Mouse (Mus musculus) yolk sac, embryonic 10.5 days (tissue): ENCODE data around the gene Pcyox1.

ENCODE experiments used
- DNase-seq: peaks from one replicate; pipeline ENCODE4 v3.0.0-alpha.2; 2017; ENCODE audit warnings: low spot score

Gene Pcyox1

DNA sequence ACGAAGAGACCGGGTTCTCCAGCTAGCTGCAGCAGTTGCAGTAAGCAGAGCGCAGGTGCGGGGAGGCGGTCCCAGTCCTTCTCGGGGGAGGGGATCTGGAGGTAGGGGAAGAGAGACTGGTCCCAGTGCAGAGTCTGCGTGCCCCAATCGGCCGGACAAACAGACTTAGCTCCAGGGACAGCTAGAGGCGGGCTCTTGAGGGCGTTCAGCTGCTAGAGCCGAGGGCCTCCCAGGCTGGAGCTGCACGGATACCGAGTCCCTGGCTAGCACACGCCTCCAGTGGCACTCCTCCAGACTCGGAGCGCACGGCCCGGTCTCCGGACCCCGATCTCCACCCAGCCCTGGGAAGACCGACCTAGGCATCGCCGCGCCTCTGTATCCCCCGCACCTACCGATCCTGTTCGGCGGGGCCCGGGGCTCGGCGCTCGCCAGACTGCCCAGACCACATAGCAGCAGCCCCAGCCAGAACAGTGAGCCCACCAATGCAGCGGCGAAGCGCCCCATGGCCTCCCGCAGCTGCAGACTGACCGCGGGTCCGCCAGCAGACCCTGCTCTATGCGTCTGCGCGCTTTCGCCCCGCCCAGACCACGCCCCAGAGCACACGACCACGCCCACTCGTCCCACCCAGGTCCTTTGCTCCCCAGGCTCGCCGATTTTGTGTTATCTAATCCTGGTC is at the start of gene Pcyox1:
Gene Pcyox1 (minus strand): TSS at position 574 of the 676 bp plus-strand sequence.
- peak; percentile 92 for DNase-seq

DNA sequence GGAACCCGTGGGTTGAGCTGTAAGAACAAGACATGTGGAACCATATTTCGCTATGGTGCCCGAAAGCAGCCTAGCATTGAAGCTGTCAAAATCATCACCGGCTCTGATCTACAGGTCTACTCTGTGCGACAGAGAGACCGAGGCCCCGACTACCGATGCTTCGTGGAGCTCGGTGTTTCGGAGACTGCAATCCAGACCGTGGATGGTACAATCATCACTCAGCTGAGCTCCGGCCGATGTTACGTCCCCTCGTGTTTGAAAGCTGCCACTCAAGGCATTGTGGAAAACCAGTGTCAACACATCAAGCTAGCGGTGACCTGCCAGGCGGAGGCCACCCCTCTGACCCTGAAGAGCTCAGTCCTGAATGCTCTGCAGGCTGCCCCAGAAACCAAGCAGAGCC is 48.6 kb upstream of the Pcyox1 start:
- no peak for DNase-seq

DNA sequence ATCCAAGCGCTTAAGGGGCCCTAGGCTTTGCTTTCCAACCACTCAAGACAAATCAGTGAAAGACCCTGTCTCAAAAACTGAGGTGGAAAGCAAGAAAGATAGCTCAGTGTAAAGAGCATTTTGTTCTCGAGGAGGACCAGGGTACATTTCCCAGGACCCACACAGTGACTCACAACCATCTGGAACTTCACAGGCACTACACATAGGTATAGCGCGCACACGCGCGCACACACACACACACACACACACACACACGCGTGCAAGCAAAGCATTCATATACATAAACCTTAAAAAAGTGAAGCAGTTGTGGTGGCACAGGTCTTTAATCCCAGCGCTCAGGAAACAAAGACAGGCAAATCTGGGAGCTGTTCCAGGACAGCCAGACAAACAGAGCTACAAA is 44.6 kb upstream of the Pcyox1 start:
- DNase-seq: no peak

DNA sequence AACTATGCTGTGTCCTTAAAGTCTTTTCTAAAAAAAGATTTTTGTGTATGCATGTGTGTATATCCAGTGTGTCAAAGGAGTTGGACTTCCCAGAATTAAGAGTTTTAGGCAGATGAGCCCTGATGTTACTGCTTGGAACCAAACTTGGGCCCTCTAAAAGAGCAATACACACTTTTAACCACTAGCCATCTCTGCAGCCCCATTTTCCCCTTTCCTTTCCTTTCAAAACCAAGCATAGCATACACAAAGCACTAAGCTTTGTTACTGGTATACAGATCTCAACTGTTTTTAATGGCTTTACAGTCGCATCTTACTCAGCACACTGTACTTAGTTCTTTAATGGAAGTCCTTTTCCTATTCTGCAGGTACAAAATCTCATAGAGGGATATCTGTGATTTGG is 42.6 kb upstream of the Pcyox1 start:
- DNase-seq: no peak

DNA sequence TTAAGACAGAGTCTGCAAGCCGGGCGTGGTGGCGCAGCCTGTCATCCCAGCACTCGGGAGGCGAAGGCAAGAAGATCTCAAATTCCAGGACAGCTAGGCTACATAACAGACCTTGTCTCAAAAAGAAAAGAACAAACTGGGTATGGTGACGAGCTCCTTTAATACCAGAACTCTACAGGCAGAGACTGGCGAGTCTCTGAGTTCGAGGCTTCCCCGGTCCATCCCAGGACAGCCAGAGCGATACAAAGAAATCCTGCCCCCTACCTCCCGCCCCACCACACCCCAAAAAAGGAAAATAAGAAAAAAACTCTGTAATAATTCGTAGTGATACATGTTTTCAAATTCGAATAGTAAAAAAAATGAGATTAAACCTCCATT is 42.2 kb upstream of the Pcyox1 start:
- no peak for DNase-seq

DNA sequence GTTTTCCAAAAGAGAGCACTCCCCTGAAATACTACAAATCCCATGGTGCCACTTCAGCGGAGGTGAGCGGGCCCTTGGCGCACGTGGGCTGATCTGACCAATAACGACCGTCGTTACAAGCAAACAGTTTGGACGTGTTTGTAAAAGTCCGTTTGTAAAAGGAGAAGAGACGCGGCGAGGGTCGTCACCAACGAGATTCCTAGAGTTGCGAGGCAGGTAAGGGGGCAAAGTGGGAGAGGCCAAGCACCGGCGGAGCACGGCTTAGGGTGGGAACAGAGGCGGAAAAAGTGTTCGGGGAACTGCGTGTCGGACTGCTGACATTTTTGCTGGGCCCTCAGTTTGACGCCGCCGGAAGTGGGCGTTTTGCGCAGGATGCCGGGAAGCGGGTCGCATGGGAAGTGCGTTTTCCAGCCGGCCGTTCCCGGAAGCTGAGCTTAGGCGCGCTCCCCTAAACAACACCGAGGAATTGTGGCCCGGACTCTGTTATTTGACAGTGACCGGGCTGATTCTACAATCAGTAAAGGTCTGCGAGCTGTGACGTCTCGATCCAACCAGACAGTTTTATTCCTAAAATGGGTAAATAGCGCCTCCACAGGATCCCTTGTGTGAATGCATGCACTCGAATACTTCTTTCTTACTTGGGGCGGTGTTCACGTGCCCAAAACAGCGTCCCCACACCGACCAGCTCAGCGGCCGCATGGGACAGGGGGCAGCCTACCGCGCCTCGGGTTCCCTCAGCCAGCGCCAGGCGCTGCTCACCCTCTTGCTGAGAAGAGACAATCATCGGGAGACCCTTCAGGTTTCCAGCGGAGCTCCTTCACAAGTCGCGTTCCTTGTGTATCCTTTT is 41.5 kb upstream of the Pcyox1 start, which contains the start of gene C87436:
Gene C87436 (plus strand): TSS at position 103 of the 847 bp plus-strand sequence.
- peak; percentile 97 for DNase-seq

DNA sequence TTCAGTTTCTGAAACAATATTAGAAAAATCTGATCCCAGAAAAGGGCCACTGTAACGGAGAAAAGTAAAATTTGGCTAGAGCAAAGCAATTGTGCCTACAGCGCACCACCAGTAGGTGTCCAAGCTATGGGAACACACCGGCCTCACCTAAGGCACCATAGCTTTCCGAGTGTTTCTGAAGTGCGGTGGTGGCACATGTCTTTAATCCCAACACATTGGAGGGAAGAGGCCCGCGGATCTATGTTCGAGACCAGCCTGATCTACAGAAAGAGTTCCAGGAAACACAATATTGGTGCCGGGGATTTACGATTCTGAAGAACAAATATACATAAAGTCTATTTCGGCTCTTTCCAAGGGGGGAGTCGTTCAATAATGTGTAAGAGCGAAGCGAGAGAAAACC is 40.8 kb upstream of the Pcyox1 start:
- DNase-seq: peak; percentile 69

DNA sequence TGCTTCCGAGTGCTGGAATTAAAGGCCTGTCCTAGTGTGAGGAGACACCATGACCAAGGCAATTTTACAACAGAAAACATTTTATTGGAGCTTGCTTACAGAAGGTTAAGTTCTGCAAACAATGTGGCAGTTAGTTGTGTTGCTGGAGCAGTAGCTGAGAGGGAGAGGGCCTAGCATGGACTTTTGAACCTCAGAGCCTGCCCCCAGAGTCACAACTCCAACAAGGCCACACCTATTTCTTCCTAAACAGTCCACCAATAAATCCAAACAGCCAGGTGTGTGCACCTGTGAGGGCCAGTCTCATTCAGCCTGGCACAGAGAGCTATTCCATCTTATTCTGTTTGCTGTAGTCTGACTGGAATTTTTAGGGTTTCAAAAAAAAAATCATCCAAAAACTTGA is 36.7 kb upstream of the Pcyox1 start:
- peak; percentile 56 for DNase-seq

DNA sequence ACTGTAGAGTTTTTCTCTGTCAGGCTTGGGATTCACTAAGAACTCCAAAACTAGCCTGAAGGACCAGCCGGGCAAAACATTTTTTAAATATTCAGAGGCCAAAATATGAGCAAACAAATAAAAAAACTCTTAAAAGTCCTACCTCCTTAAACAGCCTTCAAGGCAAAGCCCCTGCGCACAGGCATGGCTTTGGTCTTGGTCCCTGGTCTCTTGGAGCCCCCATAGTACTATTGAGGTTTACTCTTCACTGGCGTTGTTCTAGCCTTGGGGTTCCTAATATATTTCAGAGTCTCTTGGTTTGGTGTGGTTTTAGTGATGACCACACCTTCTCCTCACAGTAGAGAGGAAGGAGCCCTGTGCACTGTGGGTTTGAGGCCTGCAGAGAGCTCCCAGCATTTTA is 34.6 kb upstream of the Pcyox1 start:
- DNase-seq: no peak

DNA sequence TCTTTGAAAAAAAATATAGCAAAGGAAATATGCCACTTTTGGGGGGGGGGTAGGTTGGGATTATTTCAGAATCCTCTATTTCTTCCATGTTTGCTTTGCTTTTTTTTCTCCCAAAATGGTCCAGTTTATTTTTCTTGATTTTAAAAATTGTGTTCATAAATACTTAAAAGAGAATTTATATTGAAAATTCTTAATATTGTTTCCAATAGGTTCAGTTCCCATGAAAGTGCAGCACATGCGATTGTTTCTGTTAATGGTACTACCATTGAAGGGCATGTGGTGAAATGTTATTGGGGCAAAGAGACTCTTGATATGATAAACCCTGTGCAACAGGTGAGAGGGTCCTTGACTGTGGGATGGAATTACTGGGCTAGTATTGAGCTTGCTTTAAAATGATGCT is 29.4 kb upstream of the Pcyox1 start, which contains the start of gene Gm44790:
Gene Gm44790 (plus strand): TSS at position 301 of the 400 bp plus-strand sequence.
- no peak for DNase-seq

DNA sequence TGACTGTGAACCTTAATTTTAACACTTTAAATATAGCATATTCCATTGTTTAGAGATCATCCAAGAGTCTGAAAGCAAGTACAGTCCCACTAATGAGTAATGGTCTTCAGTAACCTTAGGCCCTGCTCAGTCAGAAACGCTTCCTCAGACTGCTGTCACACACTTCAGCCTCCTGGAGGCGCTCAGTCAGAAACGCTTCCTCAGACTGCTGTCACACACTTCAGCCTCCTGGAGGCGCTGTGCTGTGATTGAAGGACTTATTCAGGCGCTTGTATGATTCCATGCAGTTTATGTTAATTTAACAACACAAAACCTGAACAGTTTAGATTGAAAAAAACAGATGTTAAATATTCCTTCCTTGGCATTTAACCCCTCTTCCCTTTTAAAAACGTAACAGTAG is 23.5 kb upstream of the Pcyox1 start:
- DNase-seq: no peak

DNA sequence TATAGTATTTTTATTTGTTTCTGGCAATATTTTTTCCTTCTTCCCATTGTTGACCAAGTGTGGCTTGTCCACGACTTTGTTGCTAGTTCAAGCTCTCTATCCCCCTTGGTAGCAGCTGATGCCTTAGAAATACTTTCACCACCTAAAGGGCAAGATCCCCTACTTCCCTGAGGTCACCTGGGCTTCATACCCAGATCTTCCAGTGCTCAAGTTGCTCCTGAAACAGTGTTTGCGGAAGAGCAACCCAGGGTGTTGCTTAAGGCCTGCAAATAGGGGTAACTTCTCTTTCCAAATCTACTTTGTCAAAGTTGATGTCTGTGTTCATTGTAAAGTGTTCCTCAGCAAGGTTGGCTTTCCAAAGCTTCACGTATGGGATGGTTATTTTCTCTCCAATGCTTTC is 22.3 kb upstream of the Pcyox1 start:
- no peak for DNase-seq

DNA sequence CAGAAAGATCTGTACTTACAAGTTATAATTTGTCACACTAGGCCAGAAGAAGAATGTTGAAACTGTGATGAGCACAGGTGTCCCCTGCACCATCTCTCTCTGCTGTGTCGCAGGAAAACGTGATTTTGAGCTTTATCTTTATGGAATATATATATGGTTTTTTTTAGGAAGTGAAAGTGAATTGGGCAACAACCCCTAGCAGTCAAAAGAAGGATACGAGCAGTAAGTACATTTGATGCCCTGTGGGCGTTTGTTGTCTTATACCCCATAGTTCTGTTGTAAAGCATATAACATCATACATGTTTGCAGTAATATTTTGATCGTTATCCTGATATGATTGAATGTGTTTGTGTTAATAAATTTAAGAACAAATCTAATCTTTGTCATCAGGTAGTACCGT is 21.8 kb upstream of the Pcyox1 start:
- no peak for DNase-seq

DNA sequence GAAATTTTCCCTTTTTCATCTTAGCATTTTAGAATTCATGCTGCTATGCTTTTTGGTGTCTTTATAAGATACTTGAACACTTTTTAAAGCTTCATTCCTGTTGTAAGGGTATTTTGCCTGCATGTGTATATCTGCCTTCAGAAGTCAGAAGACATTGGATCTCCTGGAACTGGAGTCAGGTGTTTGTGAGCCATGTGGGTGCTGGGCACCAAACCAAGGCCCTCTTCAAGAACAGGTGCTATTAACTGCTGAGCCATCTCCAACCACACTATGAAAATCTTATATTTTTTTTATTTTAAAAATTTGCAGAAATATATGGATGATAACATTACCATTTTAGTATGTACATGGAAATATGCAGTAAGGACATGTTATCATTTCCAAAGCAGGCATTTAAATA is 9.4 kb upstream of the Pcyox1 start:
- DNase-seq: no peak

DNA sequence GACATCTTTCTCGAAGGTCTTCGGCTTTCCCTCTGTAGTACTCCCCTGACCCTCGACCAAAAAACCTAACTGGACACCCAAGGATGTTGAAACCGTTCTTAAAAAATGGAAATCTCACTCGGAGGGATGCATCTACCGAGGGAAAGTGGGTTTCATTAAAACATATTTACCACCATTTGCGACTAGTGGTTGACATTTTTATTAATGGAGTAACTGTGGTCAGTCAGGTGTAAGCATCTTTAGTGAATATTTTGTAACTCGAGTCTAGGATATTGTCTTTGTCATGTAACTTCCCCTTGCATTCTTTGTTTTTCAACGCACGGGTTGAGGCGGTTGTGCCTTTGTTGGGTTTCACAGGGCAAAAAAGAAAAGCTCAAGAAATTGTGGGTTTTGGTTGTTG is 8.0 kb upstream of the Pcyox1 start:
- DNase-seq: no peak

DNA sequence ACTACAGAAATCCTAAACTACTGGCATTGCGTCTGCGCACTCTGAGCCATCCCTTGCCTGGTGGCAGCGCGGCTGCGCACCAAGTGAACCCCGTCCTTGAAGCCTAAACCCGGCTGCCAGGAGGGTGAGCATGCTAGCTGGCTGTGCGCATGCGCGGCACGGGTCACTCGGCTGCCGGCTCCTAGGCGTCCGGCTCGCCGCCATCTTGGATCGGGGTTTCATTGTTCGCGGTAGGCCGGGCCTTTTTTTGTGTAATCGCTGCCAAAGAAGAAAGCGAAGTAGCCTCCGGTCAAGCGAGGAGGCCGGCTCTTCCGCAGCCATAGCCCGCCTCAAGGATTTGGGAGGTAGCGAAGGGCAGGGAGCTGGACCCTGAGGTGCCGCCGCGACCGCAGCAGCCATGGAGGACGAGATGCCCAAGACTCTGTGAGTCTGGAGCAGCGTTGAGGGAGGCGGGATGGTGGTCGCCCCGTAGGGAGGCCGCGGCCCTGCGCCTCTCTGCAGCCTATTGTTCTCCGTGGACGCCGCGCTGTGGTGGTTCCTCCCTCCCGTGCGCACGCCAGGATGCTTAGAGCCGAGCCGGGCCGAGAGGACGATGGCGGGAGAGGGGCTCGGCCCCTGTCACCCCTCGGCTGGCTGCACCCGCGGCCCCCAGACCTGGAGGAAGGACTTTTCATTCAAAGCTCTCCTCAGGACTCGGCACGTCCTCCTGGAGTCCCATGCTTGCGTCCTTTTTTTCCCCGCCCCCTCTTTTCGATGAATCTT is 7.3 kb upstream of the Pcyox1 start, which contains the start of gene Tia1:
Gene Tia1 (plus strand): TSS at position 120 of the 762 bp plus-strand sequence.
- peak; percentile 97 for DNase-seq

DNA sequence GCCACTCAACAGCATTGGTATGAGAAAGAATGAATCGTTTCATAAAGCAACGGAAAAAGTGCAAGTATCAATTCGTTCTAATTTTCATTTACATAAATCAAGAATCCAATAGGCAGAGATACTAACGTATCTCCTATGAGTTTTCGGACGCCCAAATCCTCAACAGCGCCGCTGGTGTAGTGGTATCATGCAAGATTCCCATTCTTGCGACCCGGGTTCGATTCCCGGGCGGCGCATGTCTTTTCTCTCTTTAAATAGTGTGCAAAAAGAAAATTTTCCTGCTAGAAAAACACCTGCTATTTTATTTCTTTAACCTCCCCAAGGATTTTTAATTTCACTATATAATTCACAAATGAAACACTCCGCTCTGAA is 6.8 kb upstream of the Pcyox1 start:
- DNase-seq: no peak

DNA sequence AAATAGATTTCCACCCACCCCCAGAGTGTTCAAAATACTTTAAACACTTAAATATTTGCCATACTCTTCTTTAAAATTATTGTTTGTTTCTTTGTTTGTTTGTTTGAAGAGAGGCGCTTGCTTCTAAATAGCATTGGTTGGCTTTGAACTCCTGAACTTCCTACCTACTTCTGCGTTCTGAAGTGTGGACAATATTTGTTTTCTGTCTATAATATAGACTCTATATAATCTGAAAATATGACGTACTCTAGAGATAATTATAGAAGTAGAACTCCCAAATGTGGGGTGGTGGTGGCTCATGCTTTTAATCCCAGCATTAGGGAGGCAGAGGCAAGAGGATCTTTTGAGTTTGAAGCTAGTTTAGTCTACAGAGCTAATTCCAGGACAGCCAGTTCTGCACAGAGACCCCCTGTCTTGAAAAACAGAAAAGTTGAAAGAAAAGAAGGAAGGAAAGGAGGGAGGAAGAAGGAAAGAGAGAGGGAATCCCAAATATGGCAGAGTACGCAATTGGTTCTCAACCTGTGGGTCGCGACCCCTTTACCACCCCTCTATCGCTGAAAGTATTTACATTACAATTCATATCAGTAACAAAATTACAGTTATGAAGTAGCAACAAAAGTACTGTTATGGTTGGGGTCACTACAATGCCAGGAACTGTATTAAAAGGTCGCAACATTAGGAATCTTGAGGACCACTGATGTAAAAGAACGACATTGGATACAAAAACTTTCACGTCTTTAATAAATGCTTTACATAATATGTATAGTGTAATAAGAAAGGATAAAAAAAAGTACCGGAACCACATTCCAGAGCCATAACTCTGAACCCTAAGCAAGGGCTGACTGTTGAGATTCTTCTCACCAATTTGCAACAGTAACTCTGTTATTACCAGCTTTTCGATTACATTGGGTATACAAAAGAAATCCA is 6.0 kb upstream of the Pcyox1 start:
- no peak for DNase-seq

DNA sequence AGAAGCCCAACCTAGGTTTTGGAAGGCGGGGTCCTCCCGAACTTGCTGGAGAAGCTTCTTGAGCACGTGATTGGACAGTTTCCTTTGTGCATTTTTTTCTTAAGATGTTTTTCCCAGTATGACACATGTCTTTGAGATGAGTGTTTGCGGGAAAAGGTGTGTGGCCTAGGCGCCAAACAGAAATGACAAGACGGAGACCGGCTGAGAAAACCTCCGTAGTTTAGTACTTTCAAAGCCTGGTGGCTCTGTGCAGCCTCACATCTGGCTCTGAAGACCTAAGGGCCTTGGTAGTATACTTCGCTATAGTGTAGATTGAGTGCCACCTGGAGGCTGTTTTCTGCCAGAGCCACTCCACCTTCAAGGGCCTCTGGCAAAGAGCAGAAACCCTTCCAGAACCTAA is 4.0 kb upstream of the Pcyox1 start:
- peak; percentile 80 for DNase-seq

DNA sequence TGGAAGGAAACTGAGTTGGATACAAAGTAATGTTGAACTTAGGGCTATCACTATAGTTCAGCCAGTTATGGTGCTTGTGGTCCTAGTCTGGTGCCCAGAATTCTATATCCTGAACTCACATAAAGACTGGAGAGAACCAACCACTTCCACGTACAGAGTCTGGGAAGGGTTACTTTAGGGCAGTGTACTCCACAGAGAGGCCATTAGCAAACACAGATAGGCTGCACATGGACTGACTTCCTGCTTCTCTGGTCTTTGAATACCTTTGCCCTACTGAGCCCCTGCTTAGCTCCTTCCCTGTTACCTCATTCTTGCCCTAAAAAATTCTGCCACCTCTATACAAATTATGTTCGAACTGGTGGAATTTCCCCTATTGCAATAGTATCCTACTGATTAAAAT is 3.0 kb upstream of the Pcyox1 start:
- DNase-seq: no peak

DNA sequence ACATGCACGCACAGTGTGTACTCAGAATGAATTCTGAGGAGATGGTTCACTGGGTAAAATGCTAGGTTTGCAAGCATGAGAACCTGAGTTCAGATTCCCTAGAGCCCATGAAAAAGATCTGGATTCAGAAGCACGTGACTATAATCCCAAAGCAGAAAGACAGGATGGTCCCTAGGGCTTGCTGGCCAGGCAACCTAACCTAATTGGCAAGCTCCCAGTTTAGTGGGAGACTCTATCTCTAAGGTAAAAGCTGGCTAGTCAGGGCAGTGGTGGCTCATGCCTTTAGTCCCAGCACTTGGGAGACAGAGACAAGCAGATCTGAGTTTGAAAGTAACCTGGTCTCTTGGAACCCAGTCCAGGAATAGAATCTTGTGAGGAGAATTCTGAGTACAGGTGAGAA is 2.0 kb upstream of the Pcyox1 start:
- no peak for DNase-seq
